Mouse (Mus musculus) embryonic facial prominence, embryonic 15.5 days (tissue): ENCODE results near the gene Zfp775. TPM values are rescaled to one million over a fixed set of nuclear protein-coding genes. Genes with fewer than 3 reads are reported as not detected.

ENCODE experiments used
- ATAC-seq: fragments of 200-750 bp; cut with Nextera tagmentation; 2 replicates; pipeline ENCODE4 v1.8.0; 2017; ENCODE audit warnings: low read depth, moderate TSS enrichment; ENCODE audit not compliant: insufficient number of reproducible peaks, low FRiP score, low TSS enrichment
- H3K27ac ChIP-seq: fragments of 300-500 bp; sonication (generic); replicated peaks from 2 replicates; pipeline ENCODE4 v1.5.1; 2015; ENCODE audit warnings: mild to moderate bottlenecking, inconsistent platforms
- H3K27me3 ChIP-seq: fragments of 300-500 bp; sonication (generic); 2 replicates; pipeline ENCODE4 v1.6.1; 2015; ENCODE audit warnings: inconsistent platforms
- H3K36me3 ChIP-seq: fragments of 300-500 bp; sonication (generic); 2 replicates; pipeline ENCODE4 v1.6.1; 2015; ENCODE audit warnings: mild to moderate bottlenecking, inconsistent platforms
- H3K4me1 ChIP-seq: fragments of 300-500 bp; sonication (generic); 2 replicates; pipeline ENCODE4 v1.6.1; 2015; ENCODE audit warnings: inconsistent platforms
- H3K4me2 ChIP-seq: fragments of 300-500 bp; sonication (generic); replicated peaks from 2 replicates; pipeline ENCODE4 v1.6.1; 2015; ENCODE audit warnings: mild to moderate bottlenecking, inconsistent platforms
- H3K4me3 ChIP-seq: fragments of 300-500 bp; sonication (generic); replicated peaks from 2 replicates; pipeline ENCODE4 v1.5.1; 2015; ENCODE audit warnings: mild to moderate bottlenecking, inconsistent platforms
- H3K9ac ChIP-seq: fragments of 300-500 bp; sonication (generic); 2 replicates; pipeline ENCODE4 v1.6.1; 2015; ENCODE audit warnings: inconsistent platforms
- H3K9me3 ChIP-seq: fragments of 300-500 bp; sonication (generic); replicated peaks from 2 replicates; pipeline ENCODE4 v1.6.1; 2016; ENCODE audit warnings: inconsistent platforms
- WGBS: fragments of 180-500 bp; shearing (Covaris S2); methylation state at CpG from one replicate; pipeline ENCODE4 v1.1.7; 2015; 5-methylcytosine and 5-hydroxymethylcytosine counted together
- polyA plus RNA-seq: library from polyadenylated mRNA; unstranded; fragments of >200 nt; fragmentation: Nextera tagmentation; extraction: Ambion mirVana; gene quantifications from 2 replicates; pipeline ENCODE4 v1.2.1, GENCODE M21; 2015

Gene Zfp775
- polyA plus RNA-seq, result 5.9 TPM in 2 replicates

GRCm38 (mm10) chr6:48601271-48602079, at the start of gene Zfp775:
TSS of gene Zfp775 (plus strand) at chr6:48602063.
- Histone ChIP-seq H3K4me2 (peak within 1 kb of the TSS; percentile 95), H3K27me3 (no peaks in the 10 kb centered on the region), H3K9ac (peak within 1 kb of the TSS; percentile 58), H3K4me1 (peaks cover 8% of the 10 kb centered on the region), H3K36me3 (peaks cover 34% of the 10 kb centered on the region), H3K9me3 (peaks cover 16% of the 10 kb centered on the region), H3K27ac (peak within 1 kb of the TSS; percentile 78), H3K4me3 (peak within 1 kb of the TSS; percentile 74)
- ATAC-seq, result peak; percentile 98
- WGBS, result 4% methylated on average over 42 of the region's 42 CpGs

GRCm38 (mm10) chr6:48552918-48553317, 48.9 kb upstream of the Zfp775 start:
- no peak for ATAC-seq
- H3K27ac ChIP-seq, result no peak overlapping the region
- WGBS, result 57% methylated on average over 4 of the region's 4 CpGs
- H3K27me3 ChIP-seq, result no peaks in the 10 kb centered on the region
- no peak overlapping the region for H3K9ac ChIP-seq
- H3K4me2 ChIP-seq, result no peak overlapping the region
- H3K4me3 ChIP-seq, result no peak overlapping the region
- no peaks in the 10 kb centered on the region for H3K9me3 ChIP-seq
- H3K4me1 ChIP-seq, result peaks cover 14% of the 10 kb centered on the region; the same call in 1 of the 2 replicates
- H3K36me3 ChIP-seq, result no peaks in the 10 kb centered on the region; the same call in 1 of the 2 replicates

DNA sequence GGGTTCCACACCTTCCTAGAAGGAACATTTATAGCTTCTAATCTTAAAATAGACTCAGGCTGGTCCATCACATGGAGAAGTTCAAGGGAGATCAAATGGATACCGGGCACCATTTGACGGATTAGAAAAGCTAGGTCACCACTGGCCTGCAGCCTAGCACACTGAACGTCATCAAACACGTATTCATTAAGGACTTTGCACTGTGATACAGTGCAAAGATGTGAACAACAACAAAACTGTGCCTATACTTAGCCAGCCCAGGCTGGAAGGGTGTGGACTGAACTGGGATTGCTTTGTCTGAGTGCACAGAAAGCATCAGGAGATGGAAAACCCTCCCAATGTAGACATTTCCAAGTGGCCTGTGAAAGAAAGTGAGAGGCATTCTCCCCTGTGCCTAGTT, 48.0 kb upstream of the Zfp775 start:
- 84% methylated on average over 4 of the region's 4 CpGs for WGBS
- ATAC-seq, result no peak
- no peaks in the 10 kb centered on the region for H3K27me3 ChIP-seq

DNA sequence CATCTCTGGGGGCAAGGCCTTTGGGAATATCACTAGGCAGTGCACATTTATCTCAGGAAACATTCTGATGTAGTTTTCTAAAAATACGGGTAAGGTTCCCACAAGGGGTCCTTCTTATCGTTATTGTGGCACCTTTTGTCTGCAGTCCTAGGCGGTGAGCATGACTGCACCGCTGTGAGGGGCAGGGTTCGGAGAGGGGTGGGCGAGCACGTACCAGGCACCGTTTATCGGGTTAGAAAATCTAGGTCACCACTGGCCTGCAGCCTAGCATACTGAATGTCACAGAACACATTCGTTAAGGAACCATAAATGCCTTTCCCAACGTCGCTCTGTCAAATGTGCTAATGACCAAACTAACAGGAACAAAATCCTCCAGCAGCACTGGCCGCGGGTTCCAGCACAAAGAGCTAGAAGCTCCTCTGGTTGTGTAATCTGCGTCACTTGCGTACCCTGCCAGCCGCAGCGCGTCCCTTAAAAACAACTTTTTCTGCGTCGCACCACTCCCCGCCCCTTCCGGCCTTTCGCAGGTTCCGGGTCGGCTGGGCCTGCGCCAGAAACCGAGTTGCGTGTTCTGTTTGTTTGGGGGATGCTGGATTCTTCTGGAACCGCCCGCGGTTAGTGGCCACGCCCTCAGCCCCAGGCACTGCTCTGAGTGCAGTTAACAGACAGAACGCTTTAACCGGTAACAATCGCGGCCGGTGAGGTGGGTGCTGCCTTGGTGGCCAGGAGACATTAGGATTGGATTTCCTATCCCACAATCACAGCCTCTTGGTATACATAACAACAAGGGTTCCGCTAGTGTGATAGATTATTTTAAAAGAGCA, 47.4 kb upstream of the Zfp775 start, which contains the start of gene Lrrc61:
Lrrc61 (plus strand) TSS at position 517 of the 824 bp plus-strand sequence.
- Histone ChIP-seq H3K9ac (peak within 1 kb of the TSS; percentile 57), H3K9me3 (no peaks in the 10 kb centered on the region), H3K4me1 (peaks cover 14% of the 10 kb centered on the region; the same call in 1 of the 2 replicates), H3K4me2 (peak within 1 kb of the TSS; percentile 71), H3K27ac (peak within 1 kb of the TSS; percentile 98), H3K36me3 (peaks cover under 1% of the 10 kb centered on the region; the same call in 1 of the 2 replicates), H3K27me3 (no peaks in the 10 kb centered on the region), H3K4me3 (peak within 1 kb of the TSS; percentile 53)
- ATAC-seq, result peak; percentile 89
- under 1% methylated on average over 39 of the region's 39 CpGs for WGBS

More for the DNA sequence above, 48.0 kb upstream of the Zfp775 start:
- H3K27ac ChIP-seq, result peak overlapping the region; percentile 98
- peak overlapping the region; percentile 71 for H3K4me2 ChIP-seq
- no peaks in the 10 kb centered on the region for H3K9me3 ChIP-seq
- H3K36me3 ChIP-seq, result no peaks in the 10 kb centered on the region; the same call in 1 of the 2 replicates
- H3K4me3 ChIP-seq, result peak overlapping the region; percentile 53; the same call in 1 of the 2 replicates
- H3K4me1 ChIP-seq, result peaks cover 14% of the 10 kb centered on the region; the same call in 1 of the 2 replicates
- no peak overlapping the region; the same call in 1 of the 2 replicates for H3K9ac ChIP-seq

GRCm38 (mm10) chr6:48555104-48555890, 46.6 kb upstream of the Zfp775 start:
- peaks cover 14% of the 10 kb centered on the region; the same call in 1 of the 2 replicates for H3K4me1 ChIP-seq
- H3K27ac ChIP-seq, result peak overlapping the region; percentile 98
- peak overlapping the region; percentile 71 for H3K4me2 ChIP-seq
- peak; percentile 86 for ATAC-seq
- H3K27me3 ChIP-seq, result no peaks in the 10 kb centered on the region
- peak overlapping the region; percentile 53 for H3K4me3 ChIP-seq
- H3K9ac ChIP-seq, result peak overlapping the region; percentile 57; the same call in 1 of the 2 replicates
- no peaks in the 10 kb centered on the region for H3K9me3 ChIP-seq
- peaks cover 2% of the 10 kb centered on the region; the same call in 1 of the 2 replicates for H3K36me3 ChIP-seq
- 27% methylated on average over 13 of the region's 14 CpGs for WGBS

DNA sequence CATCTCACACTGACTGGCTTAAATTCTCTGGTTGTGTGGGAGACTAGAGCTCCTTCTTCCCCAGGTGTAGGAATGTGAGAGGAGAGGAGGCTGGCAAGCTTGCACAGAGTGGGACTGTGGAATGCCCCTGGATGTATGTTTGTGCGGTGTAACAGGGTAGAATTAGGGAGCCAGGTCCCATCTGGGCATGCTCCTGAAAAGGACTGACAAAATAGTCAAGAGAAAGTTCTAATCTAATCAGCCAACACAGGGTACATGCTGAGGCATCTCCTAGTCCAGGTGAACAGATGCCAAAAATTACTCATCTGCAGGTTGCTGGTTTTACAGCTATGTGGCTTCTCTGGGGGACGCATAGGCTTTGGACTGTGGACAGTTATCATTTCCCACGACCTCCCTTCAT, 45.9 kb upstream of the Zfp775 start:
- 0 out of 2 replicates have a peak overlapping the region, but pooled peaks have one; percentile 71 for H3K4me2 ChIP-seq
- WGBS, result 81% methylated on average over 3 of the region's 3 CpGs
- ATAC-seq, result no peak
- H3K36me3 ChIP-seq, result peaks cover 2% of the 10 kb centered on the region; the same call in 1 of the 2 replicates
- peak overlapping the region; percentile 98; the same call in 1 of the 2 replicates for H3K27ac ChIP-seq
- H3K27me3 ChIP-seq, result no peaks in the 10 kb centered on the region
- no peaks in the 10 kb centered on the region for H3K9me3 ChIP-seq
- peaks cover 14% of the 10 kb centered on the region; the same call in 1 of the 2 replicates for H3K4me1 ChIP-seq
- H3K4me3 ChIP-seq, result 0 out of 2 replicates have a peak overlapping the region, but pooled peaks have one; percentile 53
- no peak overlapping the region for H3K9ac ChIP-seq

- 84% methylated on average over 4 of the region's 4 CpGs for WGBS
- H3K9ac ChIP-seq, result no peak overlapping the region
- ATAC-seq, result no peak
- H3K27ac ChIP-seq, result no peak overlapping the region
- H3K36me3 ChIP-seq, result peaks cover 8% of the 10 kb centered on the region; the same call in 1 of the 2 replicates
- no peak overlapping the region for H3K4me2 ChIP-seq
- H3K4me1 ChIP-seq, result 0 out of 2 replicates have a peak, but pooled peaks cover 12% of the 10 kb centered on the region
- H3K4me3 ChIP-seq, result no peak overlapping the region
- H3K27me3 ChIP-seq, result no peaks in the 10 kb centered on the region
- H3K9me3 ChIP-seq, result no peaks in the 10 kb centered on the region
Measured at GRCm38 (mm10) chr6:48565693-48566310, 36.1 kb upstream of the Zfp775 start.

DNA sequence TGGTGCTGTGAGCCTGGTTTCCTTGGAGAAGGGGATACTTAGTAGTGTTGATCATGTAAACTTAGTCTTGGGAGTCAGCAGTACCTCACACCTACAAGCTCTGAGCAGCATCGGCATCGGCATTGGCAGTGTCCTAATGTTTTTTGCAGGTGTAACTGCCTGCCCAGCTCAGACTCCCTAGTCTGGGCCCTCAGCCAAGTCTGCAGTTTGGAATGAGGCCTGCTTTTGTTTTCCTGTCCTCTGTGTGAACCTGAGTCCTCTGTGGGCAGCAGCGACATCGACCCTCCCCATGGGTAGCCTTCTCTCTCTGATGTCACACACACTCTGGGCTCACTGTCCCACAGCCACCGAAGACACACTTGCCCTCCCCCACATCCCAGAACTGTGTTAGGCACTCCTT, 35.6 kb upstream of the Zfp775 start:
- Histone ChIP-seq H3K27me3 (no peaks in the 10 kb centered on the region), H3K9ac (no peak overlapping the region), H3K36me3 (peaks cover 8% of the 10 kb centered on the region; the same call in 1 of the 2 replicates), H3K27ac (no peak overlapping the region), H3K4me2 (no peak overlapping the region), H3K4me3 (no peak overlapping the region), H3K9me3 (no peaks in the 10 kb centered on the region), H3K4me1 (0 out of 2 replicates have a peak, but pooled peaks cover 12% of the 10 kb centered on the region)
- no peak; the same call in 1 of the 2 replicates for ATAC-seq
- 39% methylated on average over 5 of the region's 5 CpGs for WGBS

DNA sequence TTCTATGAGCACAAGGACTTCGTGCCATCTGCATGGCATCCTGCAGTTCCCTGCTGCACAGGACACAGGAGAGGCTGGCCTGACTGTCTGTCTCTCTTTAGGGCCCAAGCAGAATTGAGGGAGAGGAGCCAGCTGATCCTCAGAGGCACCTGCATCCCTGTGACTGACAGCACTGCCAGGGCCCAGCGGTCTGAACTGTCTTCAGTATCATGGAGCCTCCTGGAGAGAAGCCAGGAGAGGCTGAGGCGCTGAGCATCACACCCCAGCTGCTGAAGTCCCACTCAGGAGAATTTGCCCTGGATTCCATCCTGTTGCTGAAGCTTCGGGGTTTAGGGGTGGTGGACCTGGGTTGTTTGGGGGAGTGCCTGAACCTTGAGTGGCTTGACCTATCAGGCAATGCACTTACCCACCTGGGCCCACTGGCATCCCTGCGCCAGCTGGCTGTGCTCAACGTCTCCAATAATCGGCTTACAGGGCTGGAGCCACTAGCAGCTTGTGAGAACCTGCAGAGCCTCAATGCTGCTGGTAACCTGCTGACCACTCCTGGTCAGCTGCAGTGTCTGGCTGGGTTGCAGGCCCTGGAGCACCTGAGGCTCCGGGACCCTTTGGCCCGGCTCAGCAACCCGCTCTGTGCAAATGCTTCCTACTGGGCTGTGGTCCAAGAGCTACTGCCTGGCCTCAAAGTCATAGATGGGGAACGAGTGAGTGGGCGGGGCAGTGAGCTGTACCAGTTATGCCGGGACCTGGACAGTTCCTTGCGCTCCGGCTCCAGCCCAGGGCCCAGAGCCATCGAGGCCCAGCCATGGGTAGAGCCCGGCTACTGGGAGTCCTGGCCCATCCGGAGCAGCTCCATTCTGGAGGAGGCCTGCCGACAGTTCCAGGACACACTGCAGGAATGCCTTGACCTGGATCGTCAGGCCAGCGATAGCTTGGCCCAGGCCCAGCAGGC, 33.6 kb upstream of the Zfp775 start:
- H3K36me3 ChIP-seq, result peaks cover 8% of the 10 kb centered on the region; the same call in 1 of the 2 replicates
- no peak overlapping the region for H3K27ac ChIP-seq
- H3K9me3 ChIP-seq, result no peaks in the 10 kb centered on the region
- H3K4me1 ChIP-seq, result peaks cover 23% of the 10 kb centered on the region; the same call in 1 of the 2 replicates
- H3K4me2 ChIP-seq, result no peak overlapping the region
- H3K9ac ChIP-seq, result no peak overlapping the region
- ATAC-seq, result no peak
- whole genome bisulfite sequencing, result 76% methylated on average over 21 of the region's 21 CpGs
- no peaks in the 10 kb centered on the region for H3K27me3 ChIP-seq
- H3K4me3 ChIP-seq, result no peak overlapping the region
